Mouse (Mus musculus): ENCODE data around the gene Gpr85.
"Not testable (repeated sequence)": the region's sequence is repeated elsewhere in the genome, so short reads cannot be mapped to it uniquely, and the experiment has no call there.

Gene Gpr85

DNA sequence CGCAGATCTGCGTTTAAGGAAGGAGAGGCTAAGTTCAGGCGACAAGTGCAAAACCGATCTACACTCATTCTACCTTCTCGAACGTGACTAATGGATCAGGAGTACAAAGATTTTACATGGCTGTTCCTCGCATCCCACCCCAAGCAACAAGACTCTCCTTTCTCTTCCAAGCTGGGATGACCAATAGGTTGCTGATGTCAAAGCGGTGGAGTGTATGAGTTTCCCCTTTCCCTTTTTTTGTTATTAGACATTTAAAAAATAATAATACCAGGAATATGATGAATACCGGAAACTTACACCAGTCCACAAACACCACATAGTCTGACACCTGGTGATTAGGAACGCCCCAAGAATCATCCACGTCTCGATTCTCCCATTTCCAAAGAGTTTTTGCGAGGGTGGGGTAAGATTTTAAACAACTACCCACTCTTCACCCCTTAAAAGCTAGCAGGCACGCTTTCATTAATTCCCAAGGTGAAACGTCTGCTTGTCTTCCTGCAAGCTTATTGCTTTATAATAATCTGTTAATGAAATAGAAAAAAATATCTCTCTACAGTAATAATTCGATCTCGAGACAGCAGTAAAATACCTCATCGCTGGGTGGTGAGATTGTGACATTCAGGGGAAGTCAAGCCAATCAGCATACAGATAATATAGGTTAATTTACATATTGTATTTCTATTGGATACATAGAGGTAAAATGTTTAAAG is at the start of gene Gpr85:
Gene Gpr85 (minus strand): TSS at position 598 of the 710 bp plus-strand sequence.
- peak; percentile 20 to 55 for DNase-seq

DNA sequence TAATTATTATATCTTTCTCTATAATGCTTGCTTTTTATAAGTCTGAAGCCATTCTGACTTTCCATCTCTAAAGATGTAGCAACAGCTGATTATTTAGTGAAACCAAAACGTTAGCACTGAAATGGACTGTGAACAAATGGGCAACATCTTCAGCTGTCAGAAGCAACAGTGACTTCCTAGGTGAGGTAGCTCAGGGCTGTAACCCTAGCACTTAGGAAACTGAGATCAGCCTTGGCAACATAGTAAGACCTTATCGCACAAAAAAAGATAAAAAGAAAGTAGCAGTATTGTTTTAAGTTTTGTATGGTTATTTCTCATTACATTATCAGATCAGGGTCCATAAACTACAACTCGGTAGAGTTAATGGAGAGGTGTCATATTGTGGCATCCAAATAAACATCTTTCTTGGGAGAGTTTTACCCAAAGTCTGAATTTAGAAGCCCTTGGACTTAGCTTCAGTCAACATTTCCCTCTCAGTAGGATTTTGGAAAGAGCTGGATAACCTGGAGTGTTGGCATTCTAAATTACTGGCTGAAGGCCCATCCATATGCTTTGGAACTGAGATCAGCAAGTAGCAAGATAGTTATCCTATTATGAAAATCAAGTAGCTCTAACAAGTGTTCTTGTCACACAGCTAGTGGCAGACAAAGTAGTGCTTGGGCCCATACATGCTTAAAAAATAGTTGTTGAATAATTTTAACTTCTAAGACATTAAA is 45.3 kb upstream of the Gpr85 start:
- peak; percentile 73 to 92 for DNase-seq

DNA sequence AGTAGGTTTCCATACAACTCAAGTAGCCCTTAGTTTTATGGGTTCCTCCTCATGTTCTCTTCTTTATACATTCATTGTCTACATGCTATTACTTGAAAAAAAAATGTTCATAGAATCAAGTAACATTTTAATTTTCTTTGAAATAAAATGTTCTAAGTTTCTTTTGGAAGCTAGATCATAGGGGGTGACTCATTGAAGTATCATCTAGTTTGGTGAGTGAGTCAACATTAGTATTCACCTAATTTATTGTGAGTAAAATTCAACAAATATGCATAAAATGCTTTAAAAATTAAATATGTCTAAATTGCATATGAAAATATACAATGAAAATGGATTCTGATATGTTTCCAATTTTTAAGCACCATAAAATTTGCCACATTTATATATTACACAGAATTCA is 43.2 kb upstream of the Gpr85 start:
- no peak for DNase-seq

DNA sequence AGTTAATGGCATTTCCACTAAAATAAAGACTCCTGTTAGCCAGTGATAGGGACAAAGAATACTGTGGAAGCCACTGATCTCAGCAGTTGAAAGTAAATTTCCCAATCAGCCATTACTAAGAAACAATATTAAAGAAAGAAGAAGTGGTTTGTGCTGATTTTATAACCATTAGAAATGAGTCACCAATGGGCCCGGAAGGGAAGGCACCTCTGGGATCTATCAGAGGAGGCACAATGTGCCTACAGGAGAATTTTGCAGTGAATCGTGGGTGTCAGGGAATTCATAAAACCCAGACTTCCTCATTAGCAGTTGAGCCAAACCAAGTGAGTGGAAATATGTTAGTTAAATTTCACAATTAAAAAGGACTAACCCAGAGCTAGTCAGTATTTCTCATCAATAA is 34.2 kb upstream of the Gpr85 start:
- no peak for DNase-seq

DNA sequence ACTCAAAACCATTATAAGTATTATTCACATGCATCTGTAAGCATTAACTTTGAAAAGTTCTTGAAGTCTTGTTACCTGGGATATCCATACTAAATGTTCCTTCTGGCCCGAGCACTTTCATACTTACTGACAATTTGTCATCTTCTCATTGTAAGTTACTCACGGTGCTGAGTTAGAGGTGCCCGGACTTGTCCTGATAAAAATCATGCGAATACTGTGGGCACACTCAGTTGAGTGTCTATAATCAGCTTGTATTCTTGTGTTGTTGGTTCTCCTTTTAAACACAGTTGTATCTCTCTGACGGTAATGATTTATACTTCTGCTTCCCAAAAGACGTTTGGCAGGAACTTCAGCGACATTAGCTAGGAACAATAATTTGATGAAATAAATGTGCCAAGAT is 32.3 kb upstream of the Gpr85 start:
- DNase-seq = no peak

DNA sequence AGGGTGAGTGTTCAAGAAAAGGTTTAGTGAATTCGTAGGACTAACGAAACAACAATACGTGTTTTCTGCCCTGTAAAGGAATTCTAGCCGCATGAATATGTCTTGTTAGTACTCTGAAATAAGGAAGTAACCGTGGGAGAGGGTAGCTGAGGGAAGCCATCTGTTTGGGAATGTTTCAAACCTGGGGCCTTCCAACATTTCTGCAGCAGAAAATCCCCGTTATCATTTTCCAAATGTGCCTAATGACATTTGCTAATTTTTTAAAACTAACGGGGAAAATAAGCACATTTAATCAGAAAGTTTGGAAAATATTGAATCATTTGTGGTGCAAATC is 31.9 kb upstream of the Gpr85 start:
- DNase-seq = peak in 1 of 2 experiments; percentile 8

DNA sequence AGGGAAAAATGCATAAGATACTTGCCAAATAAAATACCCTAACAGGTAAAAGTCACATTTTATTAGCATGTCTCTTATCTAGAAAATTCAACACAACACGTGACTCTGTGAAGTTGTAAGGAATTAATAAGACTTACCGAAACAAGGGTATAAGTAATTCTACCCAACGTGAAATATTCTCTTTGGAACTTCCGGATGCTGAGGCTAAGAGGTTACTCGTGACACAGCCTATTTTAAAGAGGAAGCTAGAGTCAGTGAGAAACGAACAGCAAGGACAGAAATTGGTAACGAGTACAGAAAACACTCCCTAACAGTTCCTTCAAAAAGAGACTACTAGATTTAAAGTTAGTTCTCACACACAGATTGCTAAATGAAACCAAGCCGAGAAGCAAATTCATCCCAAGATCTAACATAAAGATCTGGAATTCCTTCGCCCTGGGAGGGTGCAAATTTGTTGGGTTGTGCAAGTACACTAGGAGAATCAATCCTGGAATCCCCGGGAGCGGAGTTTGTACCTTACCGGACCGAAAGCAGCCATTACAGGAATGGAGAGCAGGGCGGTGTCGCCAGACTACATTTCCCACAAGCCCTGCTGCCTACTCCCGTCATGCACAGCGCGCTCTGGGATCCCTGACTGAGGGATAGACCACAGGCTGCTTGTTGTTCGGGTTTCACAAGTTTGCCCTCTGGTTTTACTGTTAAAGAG is 31.3 kb upstream of the Gpr85 start, which contains the start of gene 2610001J05Rik:
Gene 2610001J05Rik (minus strand): TSS at position 600 of the 706 bp plus-strand sequence.
- peak; percentile 90 to 93 for DNase-seq

DNA sequence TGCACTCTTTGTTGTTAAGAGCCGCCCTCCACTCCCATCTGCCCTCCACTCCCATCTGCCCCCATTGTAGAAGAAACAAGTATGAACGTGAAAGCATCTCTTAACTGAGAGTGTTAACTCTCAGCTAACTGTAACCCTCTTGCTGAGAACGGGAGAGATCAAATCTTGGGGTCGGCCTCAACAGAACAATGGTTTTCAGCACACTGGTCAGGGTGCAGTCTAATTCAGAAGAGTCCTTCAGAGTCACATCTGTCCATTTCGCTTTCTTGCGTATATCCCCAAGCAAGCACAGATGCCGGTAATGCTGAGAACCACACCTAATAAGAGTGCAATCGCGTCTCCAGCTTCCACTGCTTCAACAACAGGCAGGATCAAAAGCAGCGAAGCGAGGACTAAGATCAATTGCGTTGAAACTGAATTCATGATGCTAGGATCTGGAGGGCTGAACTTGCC is 30.6 kb upstream of the Gpr85 start:
- peak in 1 of 2 experiments; percentile 16 for DNase-seq

DNA sequence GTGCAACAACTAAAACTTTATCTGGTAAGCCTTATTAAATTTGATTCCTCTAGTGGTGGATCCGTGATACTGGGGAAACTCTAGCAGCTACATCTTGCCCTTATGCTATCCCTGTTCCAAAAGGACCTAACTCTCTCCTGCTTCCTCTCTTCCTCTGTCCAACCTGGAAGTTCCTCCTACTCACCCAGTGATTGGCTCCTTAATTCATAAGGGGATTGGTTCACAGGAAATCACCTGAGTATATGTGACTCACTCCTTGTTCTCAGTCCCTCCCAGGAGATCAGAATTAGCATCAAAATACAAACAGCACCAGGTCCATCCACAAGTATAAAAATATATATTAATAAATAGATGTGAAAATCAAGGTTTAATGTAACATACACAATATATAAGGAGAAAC is 20.9 kb upstream of the Gpr85 start:
- no peak for DNase-seq

DNA sequence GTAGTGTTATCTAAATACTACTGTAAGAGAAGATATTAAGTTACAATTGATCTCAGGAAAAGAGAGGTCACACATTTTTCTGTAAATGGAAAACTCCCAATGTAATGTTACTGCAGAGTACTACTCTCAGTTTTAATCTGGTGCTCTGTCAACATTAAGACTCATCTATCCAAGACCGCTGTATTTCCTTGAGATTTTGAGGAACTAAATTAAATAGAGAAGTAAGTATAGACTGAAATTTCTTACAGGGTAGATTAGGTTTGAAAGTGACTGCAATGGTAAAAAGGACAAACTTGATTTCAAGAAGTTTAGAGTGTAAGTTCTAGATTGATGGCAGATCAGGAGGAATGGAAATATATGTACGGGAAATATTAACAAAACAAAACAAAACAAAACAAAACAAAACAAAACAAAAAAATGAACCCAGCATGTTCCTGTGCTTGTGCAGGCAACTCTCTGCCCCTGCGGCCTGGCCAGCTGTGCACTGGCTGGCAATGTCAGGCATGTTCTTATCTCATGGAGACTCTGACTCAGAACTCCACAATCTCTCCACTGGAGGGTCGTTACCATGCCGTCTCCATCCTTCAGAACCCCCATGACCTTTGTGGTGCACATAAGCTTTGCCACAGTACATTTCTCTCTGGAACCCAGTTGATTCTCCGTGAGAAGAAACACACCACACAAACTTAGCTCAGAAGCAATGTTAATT is 20.3 kb upstream of the Gpr85 start:
- DNase-seq = no peak

DNA sequence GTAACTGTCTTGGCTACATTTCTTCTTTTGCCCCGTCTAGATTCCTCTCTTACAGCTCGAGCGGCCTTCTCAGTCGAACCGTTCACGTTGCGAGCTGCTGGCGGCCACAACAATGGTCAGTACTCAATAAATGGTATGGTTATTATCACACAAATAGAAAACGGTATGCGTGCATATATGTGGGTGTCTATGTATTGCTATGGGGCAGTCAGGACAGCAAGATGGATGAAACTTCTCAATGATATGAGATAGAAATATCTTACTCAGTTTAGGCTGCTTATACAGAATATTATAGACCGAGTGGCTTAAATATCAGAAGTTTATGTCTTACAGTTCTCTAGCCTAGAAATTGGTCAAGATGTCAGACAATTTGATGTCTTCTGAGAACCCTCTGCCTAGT is 14.5 kb upstream of the Gpr85 start:
- DNase-seq = no peak

DNA sequence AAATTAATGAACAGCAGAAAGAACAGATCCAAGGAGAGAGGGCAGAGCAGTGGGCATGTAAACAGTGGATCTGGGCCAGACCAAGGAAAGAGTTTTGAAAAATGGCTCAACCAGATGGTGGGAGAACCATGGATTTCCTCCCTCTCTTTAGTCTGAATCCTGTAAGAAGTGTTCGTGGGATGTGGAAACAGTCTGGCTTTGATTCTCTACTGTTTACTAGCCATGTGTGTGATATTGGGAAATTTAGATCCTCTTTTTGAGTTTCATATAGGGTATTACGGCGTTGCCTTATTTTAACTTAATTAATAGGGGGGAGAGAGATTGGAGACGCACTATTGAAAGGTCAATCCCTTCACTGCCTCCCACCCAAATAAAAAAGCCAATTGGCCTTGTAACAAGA is 13.5 kb upstream of the Gpr85 start:
- DNase-seq = no peak

DNA sequence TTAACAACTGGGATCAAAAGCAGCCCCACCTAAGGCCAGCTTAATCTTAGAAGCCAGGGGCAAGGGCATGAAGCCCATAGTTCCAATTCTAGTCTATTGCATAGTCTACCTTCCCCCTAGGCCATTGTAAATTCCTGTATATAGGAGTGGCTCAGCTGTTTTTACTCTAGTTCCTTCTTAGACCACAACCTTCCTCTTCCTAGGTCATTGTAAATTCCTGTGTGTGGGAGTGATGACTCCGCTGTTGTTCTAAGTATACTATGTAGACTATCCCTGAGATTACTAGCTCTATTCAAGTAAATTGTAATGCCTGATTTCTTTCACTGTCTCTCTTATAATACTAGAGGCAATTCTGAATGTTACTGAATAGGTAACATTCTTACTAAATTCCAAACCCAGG is 6.3 kb upstream of the Gpr85 start:
- DNase-seq = not testable (repeated sequence)

DNA sequence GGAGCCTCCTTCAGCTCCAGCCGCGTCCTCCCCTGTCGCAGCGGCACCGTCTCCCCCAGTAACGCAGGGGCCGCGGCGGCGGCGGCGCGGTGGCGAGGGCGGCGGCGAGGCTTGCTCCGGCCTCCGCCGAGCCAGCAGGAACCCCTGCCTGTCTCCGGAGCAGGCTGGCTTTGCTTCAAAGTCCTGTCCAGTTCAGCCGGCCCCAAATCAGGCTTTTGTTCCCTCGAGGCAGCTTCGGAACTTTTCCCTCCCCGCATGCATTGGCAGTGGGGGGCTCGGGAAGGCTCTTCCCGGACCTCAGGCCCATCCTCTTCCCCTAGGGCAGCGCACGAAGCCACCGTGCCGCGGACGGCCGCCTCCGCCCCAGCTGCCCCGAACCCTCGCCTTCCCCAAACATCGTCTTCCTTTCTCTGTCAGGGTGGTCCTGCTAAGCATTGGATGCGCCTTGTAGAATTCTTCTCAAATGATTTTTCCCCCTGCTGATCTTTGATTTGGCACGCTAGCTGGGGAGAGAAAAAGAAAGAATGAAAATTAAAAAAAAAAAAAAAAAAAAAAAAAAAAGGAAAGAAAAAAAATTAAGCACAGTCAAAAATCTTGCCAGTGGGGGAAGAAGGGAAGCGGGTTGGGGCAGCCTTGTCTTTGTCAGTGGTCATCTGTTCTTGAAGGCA is 931 bp downstream of the Gpr85 start:
- DNase-seq = peak; percentile 78 to 83

DNA sequence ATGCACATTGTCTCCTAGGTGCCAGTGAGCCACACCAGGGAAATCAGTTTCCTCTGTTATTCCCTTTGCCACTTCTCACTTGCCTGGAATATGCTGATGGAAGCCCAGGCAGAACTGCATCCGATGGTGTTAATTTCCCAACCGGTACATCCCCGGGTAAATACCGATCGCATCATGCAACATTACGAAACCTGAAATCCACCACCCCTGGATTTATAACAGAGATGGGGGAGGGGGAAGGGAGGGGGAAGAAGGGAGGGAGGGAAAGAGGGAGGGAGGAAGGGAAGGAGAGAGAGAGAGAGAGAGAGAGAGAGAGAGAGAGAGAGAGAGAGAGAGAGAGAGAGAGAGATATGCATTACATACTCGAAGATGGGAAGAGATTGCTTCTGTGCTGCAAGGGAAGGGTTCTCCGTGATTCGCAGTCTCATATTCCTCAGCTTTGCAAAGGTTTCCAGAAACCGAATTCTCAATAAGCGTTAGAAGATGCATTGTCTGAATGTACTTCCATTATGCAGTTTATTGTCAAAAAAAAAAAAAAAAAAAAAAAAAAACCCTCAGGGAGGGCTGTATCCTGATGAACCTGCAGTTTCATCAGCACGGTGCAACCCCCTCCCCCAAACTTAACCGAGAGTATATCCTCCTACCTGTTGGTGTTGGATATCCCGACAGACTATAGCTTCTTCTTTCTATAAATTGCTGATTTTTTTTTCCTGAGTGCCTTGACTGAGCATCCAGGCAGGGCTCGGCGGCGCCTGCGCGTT is 1.6 kb downstream of the Gpr85 start:
- DNase-seq = peak; percentile 30 to 61

DNA sequence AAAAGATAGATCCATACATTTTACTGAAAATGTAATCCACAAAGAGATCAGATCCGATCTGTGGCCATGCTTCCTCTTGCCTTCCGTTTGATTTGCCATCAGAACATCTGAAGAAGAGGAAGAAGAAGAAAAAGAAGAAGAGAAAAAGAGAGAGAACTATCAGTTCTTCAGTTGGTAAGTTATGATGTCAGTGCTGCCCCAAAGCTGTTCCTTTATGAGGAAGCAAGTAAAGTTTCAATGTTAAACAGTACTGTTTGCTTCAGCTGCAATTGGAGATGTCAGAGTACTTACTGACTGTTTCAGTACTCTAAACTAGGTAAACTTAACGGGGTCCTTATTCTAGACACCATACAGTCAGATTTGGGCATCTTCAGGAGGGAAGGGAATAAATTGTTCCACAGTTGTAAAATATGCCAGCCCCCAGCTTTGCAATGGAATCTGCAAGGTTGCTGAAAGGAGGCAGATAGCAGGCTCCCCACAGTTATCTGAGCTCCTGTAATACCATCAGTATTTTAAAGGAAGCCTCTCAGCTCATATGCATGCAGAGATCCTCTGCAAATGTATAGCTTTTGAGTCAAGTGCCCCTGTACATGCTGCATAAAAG is 2.7 kb downstream of the Gpr85 start:
- peak in 1 of 2 experiments; percentile 37 for DNase-seq

DNA sequence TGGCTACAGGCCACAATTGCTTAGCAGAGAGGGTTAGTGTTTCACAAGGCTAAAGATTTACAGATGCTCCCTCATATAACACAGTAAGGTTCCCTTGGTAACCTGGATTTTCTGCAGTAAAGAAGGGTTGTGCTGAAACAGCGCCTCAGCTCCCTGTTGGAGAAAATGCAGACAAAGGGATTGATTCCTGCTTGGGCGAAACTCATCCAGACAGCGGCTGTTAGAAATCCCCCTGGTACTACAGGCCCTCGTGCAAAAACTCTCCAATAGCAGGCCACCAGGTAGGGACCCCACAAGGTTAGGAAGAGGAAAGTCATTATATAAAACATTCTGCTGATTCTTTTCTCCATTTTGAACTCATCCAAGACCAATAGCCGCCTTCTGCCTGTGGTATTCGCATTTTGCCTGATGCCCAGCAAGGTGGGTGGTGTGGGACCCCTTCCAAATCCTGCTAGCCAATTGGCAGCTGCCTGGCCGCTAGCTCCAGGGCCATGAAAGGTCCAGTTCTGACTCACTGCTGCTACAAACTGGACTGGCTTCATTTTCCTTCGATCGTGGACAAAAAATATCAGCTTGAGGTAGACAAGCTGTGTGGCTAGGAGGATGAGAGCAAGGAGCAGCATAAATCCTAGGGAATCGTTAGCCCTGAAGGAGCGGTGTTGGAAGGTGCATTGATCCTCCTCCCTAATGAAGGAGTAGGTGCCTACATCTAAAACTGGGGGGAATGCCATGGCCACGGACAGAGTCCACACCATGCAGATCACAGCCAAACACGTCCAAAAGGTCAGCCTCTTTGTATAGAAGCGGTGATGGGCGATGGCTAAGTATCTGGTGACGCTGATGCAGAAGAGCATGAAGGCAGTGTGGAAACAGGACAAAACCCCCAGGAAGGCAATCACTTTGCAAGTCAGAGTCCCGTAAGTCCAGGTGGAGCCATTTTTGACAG is 3.7 kb downstream of the Gpr85 start:
- peak; percentile 82 to 83 for DNase-seq

DNA sequence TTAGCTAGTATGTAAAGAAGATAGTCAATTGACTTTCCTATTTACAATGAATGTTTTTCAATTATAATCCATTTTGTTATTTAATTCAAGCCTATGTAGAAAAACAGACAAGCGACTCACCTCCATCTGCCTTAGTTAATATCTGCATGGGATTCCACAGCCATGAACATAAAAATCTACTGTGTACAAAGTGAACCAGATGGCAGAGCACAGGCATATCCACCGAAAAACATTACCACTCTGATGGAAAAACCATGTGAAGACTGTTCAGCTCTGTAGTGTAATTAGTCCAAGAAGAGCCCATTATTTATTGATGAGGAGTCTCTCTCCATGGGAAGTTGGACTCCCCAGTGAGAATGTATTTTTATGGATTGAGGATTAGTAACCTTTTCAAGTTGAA is 7.0 kb downstream of the Gpr85 start:
- DNase-seq = no peak

DNA sequence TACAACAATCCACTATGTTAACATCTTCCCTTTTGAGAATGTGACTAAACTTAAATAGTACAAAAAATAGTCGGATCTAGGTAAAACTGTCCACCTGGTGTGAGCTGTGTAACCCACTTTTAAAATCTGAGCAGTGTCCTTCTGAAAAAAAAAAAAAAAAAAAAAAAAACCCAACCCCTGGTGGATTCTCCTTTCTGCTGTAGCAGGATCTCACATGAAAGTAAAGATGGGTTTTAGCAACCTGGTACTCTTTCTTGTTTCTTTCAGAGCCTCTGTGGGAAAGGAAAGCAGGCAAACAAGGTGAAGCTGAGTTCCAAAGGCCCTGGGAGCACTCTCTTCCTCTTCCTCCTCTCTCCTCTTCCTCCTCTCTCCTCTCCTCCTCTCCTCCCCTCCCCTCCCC is 10.9 kb downstream of the Gpr85 start:
- DNase-seq = no peak

DNA sequence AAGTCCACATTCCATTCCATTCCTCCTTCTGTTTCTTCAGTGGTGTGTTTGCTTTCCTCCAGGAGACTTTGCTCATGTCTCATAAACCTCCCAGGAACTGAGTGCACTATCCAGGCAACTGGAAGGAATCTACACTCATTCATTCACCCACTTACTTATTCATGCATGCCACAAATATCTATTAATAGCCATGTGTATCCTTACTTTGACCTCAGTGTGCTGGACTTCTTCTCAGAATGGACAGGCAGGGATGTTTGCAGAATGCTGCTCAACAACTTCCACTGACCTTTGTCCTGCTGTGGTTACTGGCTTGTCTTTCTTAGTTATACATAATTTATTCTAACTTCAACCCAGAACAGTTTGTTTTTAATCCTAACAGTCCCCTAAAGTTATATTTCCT is 23.1 kb downstream of the Gpr85 start:
- no peak for DNase-seq
